Mouse (Mus musculus) stomach, embryonic 16.5 days (tissue): Measurements from ENCODE around the gene Cbfa2t3. TPM values are rescaled to one million over a fixed set of nuclear protein-coding genes. Genes with fewer than 3 reads are reported as not detected.

Source experiments
- ATAC-seq: fragments of 200-750 bp; cut with Nextera tagmentation; 2 replicates; pipeline ENCODE4 v1.8.0; 2017; ENCODE audit warnings: moderate number of reproducible peaks, moderate TSS enrichment; ENCODE audit not compliant: insufficient read depth, low FRiP score
- H3K27ac ChIP-seq: fragments of 300-500 bp; sonication (generic); 2 replicates; pipeline ENCODE4 v1.5.1; 2014; ENCODE audit warnings: low read length
- H3K27me3 ChIP-seq: fragments of 300-500 bp; sonication (generic); 2 replicates; pipeline ENCODE4 v1.6.1; 2014; ENCODE audit warnings: low read length, control low read depth, mixed read lengths; ENCODE audit not compliant: control insufficient read depth, insufficient read depth
- H3K36me3 ChIP-seq: fragments of 300-500 bp; sonication (generic); 2 replicates; pipeline ENCODE4 v1.6.1; 2014; ENCODE audit warnings: low read length; ENCODE audit not compliant: control insufficient read depth, insufficient read depth
- H3K4me1 ChIP-seq: fragments of 300-500 bp; sonication (generic); 2 replicates; pipeline ENCODE4 v1.6.1; 2014; ENCODE audit warnings: low read length, control low read depth, mixed read lengths; ENCODE audit not compliant: control insufficient read depth, insufficient read depth
- H3K4me2 ChIP-seq: fragments of 300-500 bp; sonication (generic); 2 replicates; pipeline ENCODE4 v1.6.1; 2014; ENCODE audit warnings: low read depth, low read length, mixed read lengths
- H3K4me3 ChIP-seq: fragments of 300-500 bp; sonication (generic); replicated peaks from 2 replicates; pipeline ENCODE4 v1.5.1; 2014; ENCODE audit warnings: mild to moderate bottlenecking, low read length
- H3K9ac ChIP-seq: fragments of 300-500 bp; sonication (generic); 2 replicates; pipeline ENCODE4 v1.6.1; 2014; ENCODE audit warnings: low read length
- H3K9me3 ChIP-seq: fragments of 300-500 bp; sonication (generic); replicated peaks from 2 replicates; pipeline ENCODE4 v1.6.1; 2016; ENCODE audit warnings: low read length, control low read depth; ENCODE audit not compliant: control insufficient read depth
- WGBS: fragments of 180-500 bp; shearing (Covaris S2); extraction: QIAGEN DNeasy Blood & Tissue Kit; methylation state at CpG from one replicate; pipeline ENCODE4 v1.1.7; 2014; 5-methylcytosine and 5-hydroxymethylcytosine counted together
- microRNA-seq: library from miRNA; unstranded; fragments of <30 nt; microRNA quantifications from one replicate; pipeline ENCODE4, GENCODE M21; 2016
- polyA plus RNA-seq: library from polyadenylated mRNA; unstranded; fragments of >200 nt; fragmentation: Nextera tagmentation; extraction: Ambion mirVana; gene quantifications from 2 replicates; pipeline ENCODE4 v1.2.1, GENCODE M21; 2015

The Cbfa2t3 gene
- polyA plus RNA-seq, 1 experiment from 2014 or later, result 4.1 TPM

DNA sequence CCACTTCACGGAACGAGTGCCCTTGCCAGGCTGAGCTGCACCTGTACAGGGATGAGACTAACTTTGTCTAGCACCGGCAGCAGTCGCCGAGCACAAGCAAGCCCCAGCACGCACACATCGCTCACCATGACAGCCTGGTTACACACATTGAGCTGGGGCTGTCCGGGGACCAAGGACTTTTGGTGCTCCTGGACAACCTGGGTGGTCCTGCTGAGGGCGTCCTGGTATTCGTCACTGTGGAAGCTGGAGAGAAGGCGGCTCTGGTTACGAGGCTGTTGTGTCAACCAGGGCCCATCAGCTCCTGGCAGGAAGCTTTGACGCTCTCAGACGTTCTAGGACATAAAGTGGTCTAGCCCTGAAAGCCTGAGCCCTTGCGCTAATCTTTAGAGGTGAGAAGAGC, 118.0 kb downstream of the Cbfa2t3 start:
- Histone ChIP-seq H3K4me2 (no peak overlapping the region), H3K27me3 (no peaks in the 10 kb centered on the region), H3K9ac (no peak overlapping the region), H3K36me3 (no peaks in the 10 kb centered on the region), H3K4me1 (peaks cover 19% of the 10 kb centered on the region), H3K9me3 (no peaks in the 10 kb centered on the region), H3K27ac (no peak overlapping the region), H3K4me3 (no peak overlapping the region)
- no peak for ATAC-seq
- 36% methylated on average over 15 of the region's 15 CpGs for WGBS

DNA sequence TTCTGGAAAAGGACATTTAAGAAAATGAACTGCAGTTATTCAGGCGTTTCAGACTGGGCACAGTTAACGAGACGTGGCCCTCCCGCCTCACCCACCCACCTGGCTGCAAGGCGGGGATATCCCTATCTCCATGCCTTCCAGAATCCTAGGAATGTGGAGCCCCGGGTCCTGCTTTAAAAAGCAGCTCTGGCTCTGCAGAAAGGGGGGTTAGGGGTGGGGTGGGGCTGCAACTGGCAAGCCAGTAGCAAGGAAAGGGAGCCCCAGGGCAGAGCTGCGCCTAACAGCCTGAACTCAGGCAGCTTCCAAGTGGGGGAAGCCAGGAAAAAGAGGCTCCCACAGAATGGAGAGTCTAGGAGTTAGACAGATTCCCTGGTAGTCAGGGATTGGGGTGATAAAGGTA, 119.7 kb downstream of the Cbfa2t3 start:
- ATAC-seq, result no peak
- Histone ChIP-seq H3K27me3 (no peaks in the 10 kb centered on the region), H3K4me3 (no peak overlapping the region), H3K9ac (peak overlapping the region; percentile 35), H3K4me2 (no peak overlapping the region), H3K4me1 (peaks cover 34% of the 10 kb centered on the region), H3K9me3 (no peaks in the 10 kb centered on the region), H3K27ac (no peak overlapping the region), H3K36me3 (no peaks in the 10 kb centered on the region)
- WGBS, result 41% methylated on average over 7 of the region's 7 CpGs

DNA sequence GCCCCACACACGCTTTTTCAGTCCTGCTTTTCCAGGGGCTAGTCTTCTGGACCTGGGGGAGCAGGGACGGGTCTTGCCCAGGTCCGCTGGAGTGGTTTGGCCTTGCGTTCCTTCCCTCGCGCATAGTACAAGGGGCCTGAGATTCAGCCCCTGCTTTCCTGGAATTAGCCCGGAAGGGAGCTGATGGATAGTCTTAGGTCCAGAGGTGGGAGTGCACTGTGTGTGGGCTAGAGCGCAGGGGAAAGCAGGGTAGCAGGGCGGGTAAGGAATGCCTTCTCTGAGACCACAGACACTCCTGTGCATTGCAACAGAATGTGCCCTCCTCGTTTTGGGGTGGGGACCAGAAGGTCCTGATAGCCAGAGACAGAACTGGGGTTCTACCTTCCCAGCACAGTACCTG, 121.8 kb downstream of the Cbfa2t3 start:
- Histone ChIP-seq H3K4me3 (peak overlapping the region; percentile 70), H3K27ac (no peak overlapping the region; the same call in 1 of the 2 replicates), H3K9me3 (no peaks in the 10 kb centered on the region), H3K36me3 (peaks cover 7% of the 10 kb centered on the region; the same call in 1 of the 2 replicates), H3K27me3 (no peaks in the 10 kb centered on the region), H3K9ac (peak overlapping the region; percentile 62), H3K4me1 (peaks cover 34% of the 10 kb centered on the region), H3K4me2 (peak overlapping the region; percentile 91)
- WGBS, result 19% methylated on average over 10 of the region's 10 CpGs
- no peak for ATAC-seq

DNA sequence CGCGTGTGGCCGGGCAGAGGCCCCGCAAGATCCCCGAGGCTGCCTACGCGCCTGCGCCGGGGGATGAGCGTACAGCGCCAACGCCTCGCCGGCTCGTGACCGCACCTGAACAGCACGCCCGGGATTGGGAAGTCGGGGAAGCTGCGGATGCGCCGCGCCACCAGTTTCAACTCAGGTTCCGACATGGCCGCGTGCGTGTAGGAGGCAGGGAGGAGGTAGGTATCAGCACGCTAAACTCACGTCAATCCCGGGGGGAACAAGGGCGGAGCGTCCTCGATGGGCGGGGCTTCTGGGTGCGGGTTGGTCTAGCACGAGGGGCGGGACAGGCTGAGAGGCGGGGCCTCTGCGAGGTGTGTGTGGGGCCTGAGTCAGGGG, 122.3 kb downstream of the Cbfa2t3 start, which contains the start of gene Aprt:
TSS of gene Aprt (minus strand) at position 262 of the 375 bp plus-strand sequence.
- Histone ChIP-seq H3K36me3 (peaks cover 12% of the 10 kb centered on the region), H3K27ac (peak within 1 kb of the TSS; percentile 82), H3K4me1 (peaks cover 34% of the 10 kb centered on the region), H3K4me2 (peak within 1 kb of the TSS; percentile 91), H3K9ac (peak within 1 kb of the TSS; percentile 88), H3K9me3 (no peaks in the 10 kb centered on the region), H3K27me3 (no peaks in the 10 kb centered on the region), H3K4me3 (peak within 1 kb of the TSS; percentile 70)
- ATAC-seq, result peak; percentile 93
- WGBS, result under 1% methylated on average over 39 of the region's 39 CpGs

DNA sequence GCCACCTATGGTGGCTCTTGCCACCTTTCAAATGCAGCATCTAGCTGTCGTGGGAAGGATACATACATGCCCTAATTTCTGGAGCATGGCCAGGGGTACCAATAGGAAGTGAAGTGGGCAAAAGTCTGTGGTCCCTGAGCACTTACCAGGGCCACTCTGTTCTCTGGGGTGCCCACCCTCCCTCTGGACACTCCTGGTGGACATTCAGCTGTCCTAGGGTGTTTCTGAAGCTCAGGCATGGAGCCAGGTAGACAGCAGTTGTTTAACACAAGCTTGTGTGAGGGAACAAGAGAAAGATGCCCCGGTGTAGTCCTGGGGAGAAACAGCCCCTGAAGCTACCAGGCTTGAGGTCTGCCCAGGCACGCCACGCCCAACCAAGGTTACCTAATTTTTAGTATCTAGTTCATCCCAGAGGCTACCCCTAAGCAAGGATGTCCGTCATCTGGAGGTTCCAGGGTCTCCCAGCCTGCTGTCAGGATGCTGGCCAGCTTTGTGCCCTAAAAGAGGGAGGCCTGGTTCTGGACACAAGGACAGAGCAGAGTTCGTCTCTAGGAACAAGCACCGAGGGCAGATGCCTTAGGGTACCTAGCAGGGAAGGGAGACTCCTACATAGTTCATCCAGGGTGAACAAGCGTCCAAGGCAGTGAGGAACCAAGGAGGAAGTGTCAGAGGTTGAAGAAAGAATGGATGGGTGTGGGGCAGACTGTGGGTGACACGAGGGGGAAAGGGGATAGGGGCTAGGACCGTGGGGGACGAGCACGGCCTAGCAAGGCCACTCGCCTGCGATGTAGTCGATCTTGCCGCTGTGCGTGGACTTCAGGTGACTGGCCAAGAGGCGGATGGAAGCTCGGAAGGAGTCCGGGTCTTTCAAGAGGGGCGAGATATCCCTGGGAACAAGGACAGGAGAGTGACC, 122.9 kb downstream of the Cbfa2t3 start:
- Histone ChIP-seq H3K36me3 (peaks cover 16% of the 10 kb centered on the region), H3K4me3 (peak overlapping the region; percentile 70), H3K4me2 (peak overlapping the region; percentile 91), H3K27ac (peak overlapping the region; percentile 82), H3K4me1 (peaks cover 34% of the 10 kb centered on the region), H3K9ac (peak overlapping the region; percentile 88), H3K27me3 (no peaks in the 10 kb centered on the region), H3K9me3 (no peaks in the 10 kb centered on the region)
- ATAC-seq, result peak; percentile 14; the same call in 1 of the 2 replicates
- 14% methylated on average over 21 of the region's 21 CpGs for WGBS

DNA sequence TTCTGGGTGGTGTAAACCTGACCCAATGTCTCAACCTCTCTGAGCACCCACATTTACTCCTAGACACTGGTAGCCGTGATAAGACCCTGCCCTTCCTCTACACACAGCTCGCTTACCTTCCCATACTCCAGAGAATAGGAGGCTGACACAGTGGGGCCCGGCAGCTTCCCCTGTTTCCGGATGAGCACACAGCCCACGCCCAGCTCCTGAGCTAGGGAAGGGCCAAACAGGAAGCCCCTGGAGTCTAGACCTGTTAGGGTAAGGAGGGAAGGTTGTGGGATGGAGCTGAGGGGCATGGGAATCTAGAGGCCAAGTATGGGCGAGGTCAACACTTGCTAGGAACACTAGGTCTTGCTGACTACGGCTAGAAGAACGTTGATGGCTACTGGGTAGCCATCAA, 123.6 kb downstream of the Cbfa2t3 start:
- no peak for ATAC-seq
- H3K9me3 ChIP-seq, result no peaks in the 10 kb centered on the region

More for the DNA sequence above, 123.6 kb downstream of the Cbfa2t3 start:
- H3K27ac ChIP-seq, result peak overlapping the region; percentile 82
- H3K4me3 ChIP-seq, result peak overlapping the region; percentile 70
- 53% methylated on average over 8 of the region's 8 CpGs for WGBS
- H3K4me2 ChIP-seq, result peak overlapping the region; percentile 91
- peak overlapping the region; percentile 88 for H3K9ac ChIP-seq
- H3K36me3 ChIP-seq, result peaks cover 18% of the 10 kb centered on the region
- H3K27me3 ChIP-seq, result no peaks in the 10 kb centered on the region
- peaks cover 34% of the 10 kb centered on the region for H3K4me1 ChIP-seq

Small RNA genes lying within 50 kb of the gene (microRNA-seq; reads per million reads assigned to microRNA genes)
- not detected for gene Mir6396

Other genes with a start within 250 kb of the Cbfa2t3 start
- 0.59 and 1.2 TPM in 2 replicates for gene Snai3, start 238.4 kb downstream of the Cbfa2t3 start, polyA plus RNA-seq
- gene Rnf166, start 223.0 kb downstream of the Cbfa2t3 start, polyA plus RNA-seq, result 31.3 and 36.4 TPM in 2 replicates
- gene Ctu2, start 223.0 kb downstream of the Cbfa2t3 start, polyA plus RNA-seq, result 39.8 TPM in 2 replicates
- gene Piezo1, start 147.8 kb downstream of the Cbfa2t3 start, polyA plus RNA-seq, result 13.5 and 18.9 TPM in 2 replicates
- gene Cdt1, start 131.1 kb downstream of the Cbfa2t3 start, polyA plus RNA-seq, result 28.4 and 28.5 TPM in 2 replicates
- 335 and 345 TPM in 2 replicates for gene Aprt, start 122.2 kb downstream of the Cbfa2t3 start, polyA plus RNA-seq
- 14.7 and 14.8 TPM in 2 replicates for gene Galns, start 87.6 kb downstream of the Cbfa2t3 start, polyA plus RNA-seq
- 41.4 and 50.6 TPM in 2 replicates for gene Trappc2l, start 87.5 kb downstream of the Cbfa2t3 start, polyA plus RNA-seq
- gene Pabpn1l, start 76.4 kb downstream of the Cbfa2t3 start, polyA plus RNA-seq, result not detected in 2 replicates
- gene Acsf3, start 76.4 kb upstream of the Cbfa2t3 start, polyA plus RNA-seq, result 20.1 and 20.9 TPM in 2 replicates
- gene Cdh15, start 148.9 kb upstream of the Cbfa2t3 start, polyA plus RNA-seq, result 0.71 and 3.0 TPM in 2 replicates